Mouse (Mus musculus) forebrain, embryonic 14.5 days (tissue): ENCODE data around the gene Stum. TPM values are rescaled to one million over a fixed set of nuclear protein-coding genes. Genes with fewer than 3 reads are reported as not detected.

ENCODE experiments used
- ATAC-seq: fragments of 200-750 bp; cut with Nextera tagmentation; 2 replicates; pipeline ENCODE4 v1.8.0; 2017; ENCODE audit warnings: mild to moderate bottlenecking, moderate library complexity
- DNase-seq: peaks from one replicate; pipeline ENCODE4 v3.0.0-alpha.2; 2015; ENCODE audit warnings: low spot score
- H3K27ac ChIP-seq: fragments of 300-500 bp; sonication (generic); 2 replicates; pipeline ENCODE4 v1.5.1; 2014; ENCODE audit warnings: low read depth, mild to moderate bottlenecking, control low read depth, low read length, moderate library complexity
- H3K27me3 ChIP-seq: fragments of 300-500 bp; sonication (generic); replicated peaks from 2 replicates; pipeline ENCODE4 v1.6.1; 2014; ENCODE audit warnings: low read length, control low read depth, mixed read lengths; ENCODE audit not compliant: control insufficient read depth, insufficient read depth
- H3K36me3 ChIP-seq: fragments of 300-500 bp; sonication (generic); 2 replicates; pipeline ENCODE4 v1.6.1; 2014; ENCODE audit warnings: low read length, control low read depth; ENCODE audit not compliant: control insufficient read depth, insufficient read depth
- H3K4me1 ChIP-seq: fragments of 300-500 bp; sonication (generic); 2 replicates; pipeline ENCODE4 v1.6.1; 2014; ENCODE audit warnings: antibody characterized with exemption, low read length, control low read depth; ENCODE audit not compliant: control insufficient read depth, insufficient read depth
- H3K4me2 ChIP-seq: fragments of 300-500 bp; sonication (generic); 2 replicates; pipeline ENCODE4 v1.6.1; 2014; ENCODE audit warnings: mild to moderate bottlenecking, control low read depth, low read length
- H3K4me3 ChIP-seq: fragments of 300-500 bp; sonication (generic); 2 replicates; pipeline ENCODE4 v1.5.1; 2014; ENCODE audit warnings: low read depth, low read length, control low read depth
- H3K9ac ChIP-seq: fragments of 300-500 bp; sonication (generic); 2 replicates; pipeline ENCODE4 v1.6.1; 2014; ENCODE audit warnings: mild to moderate bottlenecking, low read length, control low read depth, moderate library complexity
- H3K9me3 ChIP-seq: fragments of 300-500 bp; sonication (generic); replicated peaks from 2 replicates; pipeline ENCODE4 v1.6.1; 2016; ENCODE audit warnings: low read length, control low read depth, mixed read lengths; ENCODE audit not compliant: control insufficient read depth
- WGBS: fragments of 180-500 bp; shearing (Covaris S2); extraction: QIAGEN DNeasy Blood & Tissue Kit; methylation state at CpG from one replicate; pipeline ENCODE4 v1.1.7; 2014; 5-methylcytosine and 5-hydroxymethylcytosine counted together
- polyA plus RNA-seq: library from polyadenylated mRNA; unstranded; fragments of >200 nt; fragmentation: Nextera tagmentation; extraction: Ambion mirVana; gene quantifications from 2 replicates; pipeline ENCODE4 v1.2.1, GENCODE M21; 2014

The Stum gene
- polyA plus RNA-seq, 1 experiment from 2014 or later: 3.2 TPM

DNA sequence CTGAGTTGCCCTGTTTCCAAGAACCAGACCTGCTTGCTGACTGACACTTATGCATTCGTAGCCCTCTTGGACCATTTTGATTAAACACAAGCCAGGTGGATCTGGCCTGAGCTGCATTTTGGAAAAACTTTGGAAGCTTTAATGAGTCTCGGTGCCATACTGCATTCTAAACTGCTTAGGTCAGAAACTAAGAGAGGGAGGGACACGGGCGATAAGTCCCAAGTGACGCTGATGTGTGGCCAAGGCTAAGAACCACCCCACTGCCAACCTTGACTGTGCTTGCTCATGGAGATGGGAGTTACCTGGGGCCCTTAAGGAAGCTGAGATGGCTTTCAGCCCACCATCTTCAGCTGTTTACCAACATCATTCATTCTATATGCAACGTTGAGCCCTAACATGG lies 98.0 kb downstream of the Stum start:
- Histone ChIP-seq H3K4me1 (peaks cover 8% of the 10 kb centered on the region), H3K9me3 (no peaks in the 10 kb centered on the region), H3K4me2 (no peak overlapping the region), H3K27me3 (no peaks in the 10 kb centered on the region), H3K36me3 (no peaks in the 10 kb centered on the region), H3K9ac (no peak overlapping the region), H3K4me3 (no peak overlapping the region), H3K27ac (no peak overlapping the region)
- ATAC-seq: no peak
- 87% methylated on average over 6 of the region's 6 CpGs for WGBS
- DNase-seq: no peak

DNA sequence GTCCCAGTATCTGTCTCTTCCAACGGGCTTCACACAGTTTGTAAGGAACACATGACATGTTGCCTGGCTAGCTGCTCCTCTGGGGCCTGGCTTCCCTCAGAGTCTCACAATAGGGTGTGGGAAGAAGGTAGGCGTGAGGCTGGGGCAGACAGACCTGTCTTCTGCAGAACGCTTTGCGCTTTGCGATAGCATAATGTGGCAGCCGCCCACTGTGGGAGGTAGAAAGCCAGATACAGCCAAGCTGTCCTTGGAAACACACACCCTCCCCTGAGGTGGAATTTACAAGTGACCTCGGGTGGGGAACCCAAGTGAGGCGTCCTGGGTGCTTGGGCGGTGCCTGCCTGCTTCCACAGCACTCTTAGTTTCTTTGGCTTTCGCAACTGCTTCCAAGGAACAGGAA lies 98.8 kb downstream of the Stum start:
- Histone ChIP-seq H3K27me3 (no peaks in the 10 kb centered on the region), H3K9me3 (no peaks in the 10 kb centered on the region)
- 75% methylated on average over 10 of the region's 10 CpGs for WGBS

GRCm38 (mm10) chr1:180383884-180384283 lies 99.4 kb downstream of the Stum start:
- peaks cover 8% of the 10 kb centered on the region for H3K4me1 ChIP-seq
- H3K4me2 ChIP-seq: no peak overlapping the region
- H3K9me3 ChIP-seq: no peaks in the 10 kb centered on the region
- 95% methylated on average over 8 of the region's 8 CpGs for WGBS
- H3K27ac ChIP-seq: no peak overlapping the region
- H3K4me3 ChIP-seq: no peak overlapping the region
- no peak overlapping the region for H3K9ac ChIP-seq
- DNase-seq (no peak), ATAC-seq (no peak)
- no peaks in the 10 kb centered on the region for H3K36me3 ChIP-seq
- H3K27me3 ChIP-seq: no peaks in the 10 kb centered on the region

More for the DNA sequence above, 98.8 kb downstream of the Stum start:
- Histone ChIP-seq H3K4me3 (no peak overlapping the region), H3K4me2 (no peak overlapping the region), H3K27ac (no peak overlapping the region), H3K36me3 (no peaks in the 10 kb centered on the region), H3K9ac (no peak overlapping the region), H3K4me1 (peaks cover 8% of the 10 kb centered on the region)
- ATAC-seq: no peak
- no peak for DNase-seq

Other genes starting within 250 kb of the Stum start
- gene Psen2, start 220.1 kb downstream of the Stum start, polyA plus RNA-seq: 8.6 and 11.2 TPM in 2 replicates
- 1.3 and 1.5 TPM in 2 replicates for gene Itpkb, start 153.0 kb downstream of the Stum start, polyA plus RNA-seq
- gene Parp1, start 85.4 kb upstream of the Stum start, polyA plus RNA-seq: 118 and 127 TPM in 2 replicates
- gene Lin9, start 157.6 kb upstream of the Stum start, polyA plus RNA-seq: 17.7 and 21.3 TPM in 2 replicates
- gene Mixl1, start 213.5 kb upstream of the Stum start, polyA plus RNA-seq: 0.14 and 0.27 TPM in 2 replicates
- gene Acbd3, start 242.5 kb upstream of the Stum start, polyA plus RNA-seq: 17.2 and 18.1 TPM in 2 replicates